Mouse (Mus musculus) erythroblast, embryonic 14.5 days (primary cell): ENCODE results near the gene Bmt2.

Experiments
- GATA1 ChIP-seq: IDR thresholded peaks from 2 replicates; pipeline ENCODE4 v1.6.1; 2012; ENCODE audit warnings: low read length, inconsistent platforms, mixed read lengths
- TAL1 ChIP-seq: IDR thresholded peaks from 3 replicates; pipeline ENCODE4 v1.6.1; 2012; ENCODE audit warnings: low read length, inconsistent platforms, mixed read lengths

- TF ChIP-seq TAL1, result no peak
- no peak for TF ChIP-seq GATA1
Observed at GRCm38 (mm10) chr6:13632571-13632970, 45.2 kb downstream of the Bmt2 start.
